Mouse (Mus musculus) gastrocnemius, adult 2 months (tissue): ENCODE data around the gene Glb1l3. TPM values are rescaled to one million over a fixed set of nuclear protein-coding genes. Genes with fewer than 3 reads are reported as not detected.
"Not testable (repeated sequence)": the region's sequence is repeated elsewhere in the genome, so short reads cannot be mapped to it uniquely, and the experiment has no call there.

Experiments
- DNase-seq: peaks from one replicate; pipeline ENCODE4 v3.0.0; 2022
- H3K27ac ChIP-seq: fragments of 200-600 bp; 2 replicates; pipeline ENCODE4 v1.8.1; 2022; ENCODE audit warnings: mild to moderate bottlenecking
- H3K4me3 ChIP-seq: fragments of 200-600 bp; 2 replicates; pipeline ENCODE4 v1.8.1; 2022; ENCODE audit warnings: mild to moderate bottlenecking, moderate library complexity
- CTCF ChIP-seq: fragments of 200-600 bp; IDR thresholded peaks from 2 replicates; pipeline ENCODE4 v1.8.1; 2022; ENCODE audit warnings: antibody characterized with exemption, mild to moderate bottlenecking, moderate library complexity
- intact Hi-C: fragments of 180-260 bp; cut with DNase I; formaldehyde crosslinking; loops from one replicate; pipeline ENCODE4 v1.15.1; 2025
- long read RNA-seq, 2 experiments: library from polyadenylated mRNA; stranded (forward); transcript quantifications; one replicate each; pipeline ENCODE4 v2.0.0; 2021
- total RNA-seq, 2 experiments: library from RNA; stranded (reverse); gene quantifications; 2 replicates each; pipeline ENCODE4 v1.2.3; 2021

The Glb1l3 gene
- total RNA-seq = not detected
- long read RNA-seq, experiment 1 = 0 reads
- long read RNA-seq, experiment 2 = 0 reads

DNA sequence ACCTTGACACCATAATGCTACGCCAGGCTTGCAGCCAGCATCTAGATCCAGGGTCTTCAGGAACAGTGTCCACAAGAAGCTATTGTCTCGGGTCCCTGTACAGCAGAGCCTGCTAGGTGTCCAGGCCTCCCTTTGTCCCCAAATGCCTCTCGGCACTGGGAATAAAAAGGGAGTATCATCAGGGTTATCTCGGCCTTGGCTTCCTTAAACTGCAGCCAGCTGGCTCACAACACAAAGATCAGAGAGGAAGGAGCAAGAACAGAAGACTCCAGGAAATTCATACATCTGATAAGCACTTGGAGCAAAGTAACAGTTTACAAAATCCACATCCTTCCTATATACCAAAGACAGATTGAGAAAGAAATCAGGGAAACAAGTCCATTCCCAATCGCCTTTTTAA lies at the start of gene Glb1l3:
Gene Glb1l3, minus strand, starts transcription at position 140 of the 400 bp plus-strand sequence.
- intact Hi-C loops = no loop called here
- DNase-seq = no peak
- no peak within 1 kb of the TSS for H3K27ac ChIP-seq
- no peak within 1 kb of the TSS for H3K4me3 ChIP-seq
- TF ChIP-seq CTCF = no peak

GRCm38 (mm10) chr9:26869856-26870255 lies 9.2 kb upstream of the Glb1l3 start:
- DNase-seq, H3K27ac ChIP-seq, intact Hi-C loops, H3K4me3 ChIP-seq: not testable (repeated sequence)

GRCm38 (mm10) chr9:26831089-26831488 lies 29.6 kb downstream of the Glb1l3 start:
- Histone ChIP-seq H3K4me3 (no peak overlapping the region), H3K27ac (no peak overlapping the region)
- no peak for DNase-seq

DNA sequence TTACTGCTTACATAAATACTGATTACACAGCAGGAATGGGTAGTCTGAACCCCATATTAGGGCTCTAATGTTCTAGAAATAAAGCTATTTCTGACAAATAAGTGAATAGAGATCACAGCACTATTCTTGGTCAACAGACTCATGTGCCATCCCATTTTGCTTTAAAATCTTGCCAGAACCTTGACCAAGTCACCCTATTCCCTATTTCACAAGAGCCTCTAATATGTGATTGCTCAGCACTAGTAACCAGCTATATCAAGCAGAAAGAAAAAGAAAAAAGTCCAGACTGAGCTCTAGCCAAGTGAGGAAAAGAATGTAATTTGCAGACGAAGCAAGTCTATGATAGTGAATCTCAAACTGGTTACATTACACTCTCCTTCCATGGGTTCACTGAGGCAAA lies 40.7 kb downstream of the Glb1l3 start:
- Histone ChIP-seq H3K27ac (no peak overlapping the region), H3K4me3 (no peak overlapping the region)
- intact Hi-C loops = no loop called here
- no peak for TF ChIP-seq CTCF
- no peak for DNase-seq

More at GRCm38 (mm10) chr9:26831089-26831488, 29.6 kb downstream of the Glb1l3 start:
- no peak for TF ChIP-seq CTCF
- intact Hi-C loops = no loop called here

- intact Hi-C loops = no loop called here
- no peak overlapping the region for H3K4me3 ChIP-seq
- no peak overlapping the region for H3K27ac ChIP-seq
- no peak for DNase-seq
- TF ChIP-seq CTCF = no peak
Observed at GRCm38 (mm10) chr9:26808735-26809134, 52.0 kb downstream of the Glb1l3 start.

DNA sequence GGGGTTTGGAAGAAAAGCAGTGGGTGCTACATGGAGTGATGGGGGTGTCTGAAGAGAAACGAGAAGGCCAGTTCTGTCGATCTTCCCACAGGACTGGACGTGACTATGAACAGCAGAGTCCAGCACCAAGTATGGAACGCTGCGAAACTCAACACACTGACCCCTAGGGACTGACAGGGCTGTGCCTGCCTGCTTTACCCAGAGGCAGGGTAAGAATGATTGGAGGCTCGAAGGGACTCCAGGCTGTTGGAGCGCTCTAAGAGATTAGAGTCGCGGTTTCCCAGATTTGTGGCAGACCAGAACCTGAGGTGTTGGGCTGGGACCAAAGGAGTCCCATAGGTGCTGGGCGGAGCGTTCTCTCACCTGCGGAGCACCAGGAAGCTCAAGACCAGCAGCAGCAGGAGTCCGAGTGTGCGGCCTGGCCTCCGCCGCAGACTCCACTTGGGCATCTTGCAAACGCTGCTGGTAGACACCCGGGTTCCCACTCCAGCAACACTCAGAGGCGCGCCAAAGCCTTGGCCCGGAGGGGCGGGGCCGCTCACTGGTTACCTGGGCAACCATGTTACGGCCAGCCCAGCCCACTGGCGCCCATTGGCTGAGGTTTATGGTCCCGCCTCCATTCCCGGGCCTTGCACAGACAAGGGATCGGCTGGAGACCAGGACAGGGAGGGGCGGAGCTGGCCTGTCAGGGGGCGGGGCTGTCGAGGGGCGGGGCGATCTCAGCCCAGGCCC lies 54.6 kb downstream of the Glb1l3 start, which contains the start of gene Glb1l2:
Gene Glb1l2, minus strand, starts transcription at position 534 of the 732 bp plus-strand sequence.
- Histone ChIP-seq H3K27ac (peak within 1 kb of the TSS; percentile 83), H3K4me3 (peak within 1 kb of the TSS; percentile 72)
- TF ChIP-seq CTCF = peak; percentile 7; the same call in 1 of the 2 replicates
- intact Hi-C loops = no loop called here
- DNase-seq = peak; percentile 94

- intact Hi-C loops = no loop called here
- H3K27ac ChIP-seq = peak overlapping the region; percentile 35; the same call in 1 of the 2 replicates
- no peak for DNase-seq
- TF ChIP-seq CTCF = no peak
- no peak overlapping the region for H3K4me3 ChIP-seq
Observed at GRCm38 (mm10) chr9:26804321-26804720, 56.4 kb downstream of the Glb1l3 start.

DNA sequence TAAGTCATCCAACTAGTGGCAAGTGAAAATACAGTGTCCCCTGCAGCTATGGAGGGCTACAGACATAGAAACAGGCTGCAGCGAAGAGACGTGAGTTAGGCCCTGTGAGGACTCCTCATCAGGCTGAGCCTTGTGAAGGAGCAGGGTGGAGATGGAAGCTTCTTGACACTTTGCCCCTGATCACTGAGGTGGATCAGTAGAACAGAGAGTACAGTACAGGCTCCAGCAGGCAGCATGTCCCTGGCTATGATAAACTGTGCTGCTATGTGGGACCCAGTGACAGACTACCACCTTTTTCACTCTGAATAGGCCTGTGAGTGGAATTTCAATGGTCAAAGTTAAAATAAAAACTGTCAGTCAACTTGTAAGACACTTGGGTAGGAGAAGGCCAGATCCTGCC lies 60.3 kb downstream of the Glb1l3 start:
- Histone ChIP-seq H3K4me3 (no peak overlapping the region), H3K27ac (no peak overlapping the region)
- TF ChIP-seq CTCF = no peak
- intact Hi-C loops = no loop called here
- no peak for DNase-seq

DNA sequence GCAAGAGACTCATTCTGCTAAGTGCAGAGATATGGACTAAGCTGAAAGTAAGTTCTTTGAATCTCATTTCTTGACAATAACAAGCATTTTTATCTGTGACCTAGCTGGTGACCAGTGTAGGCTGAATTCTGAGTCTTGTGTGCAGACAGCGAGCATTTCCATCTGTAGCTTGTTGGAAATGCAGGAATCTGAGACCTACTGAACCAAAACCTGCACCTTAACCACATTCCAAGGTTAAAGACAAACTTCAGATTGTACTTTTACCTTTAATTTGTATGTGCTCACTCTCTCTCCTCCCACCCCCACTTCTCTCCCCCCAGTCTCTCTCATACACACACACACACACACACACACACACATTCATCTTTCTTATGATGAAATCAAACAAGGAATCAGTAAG lies 62.0 kb downstream of the Glb1l3 start:
- DNase-seq = no peak
- Histone ChIP-seq H3K4me3 (no peak overlapping the region), H3K27ac (no peak overlapping the region)
- TF ChIP-seq CTCF = no peak
- intact Hi-C loops = no loop called here

GRCm38 (mm10) chr9:26798205-26798604 lies 62.5 kb downstream of the Glb1l3 start:
- H3K4me3 ChIP-seq = no peak overlapping the region
- no peak for DNase-seq
- no peak for TF ChIP-seq CTCF
- intact Hi-C loops = no loop called here
- H3K27ac ChIP-seq = no peak overlapping the region

DNA sequence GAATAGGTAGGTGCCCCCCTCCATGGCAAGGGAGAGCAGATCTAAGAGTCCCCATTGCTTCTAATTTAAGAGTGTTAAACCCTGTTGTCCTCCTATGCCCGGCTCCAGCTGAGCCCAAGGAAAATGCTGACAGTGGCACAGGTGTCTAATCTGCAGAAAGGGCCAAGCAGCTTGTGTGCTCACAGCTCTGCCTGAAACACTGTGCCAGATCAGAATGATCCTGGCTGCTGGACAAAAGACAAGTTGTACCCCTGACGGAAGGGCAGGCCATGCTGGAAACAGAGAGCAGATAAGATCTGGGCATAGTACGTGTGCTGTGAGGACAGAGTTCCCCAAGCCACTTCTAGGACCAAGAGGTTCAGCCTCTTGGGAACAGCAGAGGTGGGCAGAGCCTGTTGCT lies 67.9 kb downstream of the Glb1l3 start:
- Histone ChIP-seq H3K27ac (peak overlapping the region; percentile 70), H3K4me3 (no peak overlapping the region)
- intact Hi-C loops = no loop called here
- no peak for TF ChIP-seq CTCF
- peak; percentile 72 for DNase-seq

DNA sequence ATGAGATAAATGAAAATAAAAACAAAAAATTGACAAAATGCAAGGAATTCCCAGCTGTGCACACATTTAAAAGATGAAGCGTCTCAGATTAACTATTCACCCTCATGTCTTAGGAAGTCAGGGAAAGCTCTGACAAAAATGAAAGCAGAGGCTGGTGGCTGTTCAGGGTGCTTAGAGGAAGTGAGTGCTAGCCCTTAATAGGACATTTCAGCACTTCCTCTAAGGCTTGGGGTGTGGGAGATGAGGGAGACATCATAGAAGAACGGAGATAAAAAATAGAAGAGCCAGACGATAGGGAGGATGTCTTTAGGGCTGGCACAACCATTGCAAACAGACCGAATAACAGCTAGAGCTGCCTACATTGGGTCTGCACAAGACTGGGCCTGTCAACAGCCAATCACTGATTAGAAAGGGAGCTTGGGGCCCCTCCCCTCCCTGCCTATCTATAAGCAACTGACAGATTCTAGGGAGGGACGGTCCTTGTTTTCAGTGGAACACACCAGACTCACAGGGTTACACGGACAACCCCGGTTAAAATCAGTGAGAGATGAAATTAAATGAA lies 77.2 kb downstream of the Glb1l3 start:
- no peak overlapping the region for H3K4me3 ChIP-seq
- DNase-seq = no peak
- intact Hi-C loops = no loop called here
- H3K27ac ChIP-seq = no peak overlapping the region
- no peak for TF ChIP-seq CTCF

- Histone ChIP-seq H3K27ac (peak overlapping the region; percentile 80), H3K4me3 (no peak overlapping the region)
- no peak for TF ChIP-seq CTCF
- intact Hi-C loops = loop anchor here (5.0 kb wide), 1 partner anchor 151 kb away; no protein-coding TSS in a partner anchor
- peak; percentile 72 for DNase-seq
Observed at GRCm38 (mm10) chr9:26778421-26778820, 82.3 kb downstream of the Glb1l3 start.
